Mouse (Mus musculus) embryonic fibroblast, embryonic 13.5 days (primary cell): ENCODE results near the gene Ift172. TPM values are rescaled to one million over a fixed set of nuclear protein-coding genes. Genes with fewer than 3 reads are reported as not detected.

Experiments used
- H3K27ac ChIP-seq: 2 replicates; pipeline ENCODE4 v1.5.1; 2012; ENCODE audit warnings: low read length, control low read depth, inconsistent platforms; ENCODE audit not compliant: insufficient read depth
- H3K4me1 ChIP-seq: 2 replicates; pipeline ENCODE4 v1.6.1; 2011; ENCODE audit warnings: low read length; ENCODE audit not compliant: control insufficient read depth, insufficient read depth
- H3K4me3 ChIP-seq: 2 replicates; pipeline ENCODE4 v1.5.1; 2011; ENCODE audit warnings: mild to moderate bottlenecking, control low read depth, low read length; ENCODE audit not compliant: insufficient read depth
- CTCF ChIP-seq: IDR thresholded peaks from 2 replicates; pipeline ENCODE4 v1.5.1; 2011; ENCODE audit warnings: mild to moderate bottlenecking, control low read depth, low read length, moderate library complexity, borderline replicate concordance; ENCODE audit not compliant: insufficient read depth
- POLR2A ChIP-seq: IDR thresholded peaks from 2 replicates; pipeline ENCODE4 v1.6.1; 2011; ENCODE audit warnings: low read depth, mild to moderate bottlenecking, control low read depth, low read length, moderate library complexity
- polyA plus RNA-seq: library from polyadenylated mRNA; stranded (reverse); fragments of >200 nt; gene quantifications from 2 replicates; pipeline ENCODE4 v1.2.4, GENCODE M21; 2011; ENCODE audit warnings: low read depth; ENCODE audit not compliant: missing spikeins, insufficient read length

Gene Ift172
- polyA plus RNA-seq, result 37.4 and 37.6 TPM in 2 replicates

DNA sequence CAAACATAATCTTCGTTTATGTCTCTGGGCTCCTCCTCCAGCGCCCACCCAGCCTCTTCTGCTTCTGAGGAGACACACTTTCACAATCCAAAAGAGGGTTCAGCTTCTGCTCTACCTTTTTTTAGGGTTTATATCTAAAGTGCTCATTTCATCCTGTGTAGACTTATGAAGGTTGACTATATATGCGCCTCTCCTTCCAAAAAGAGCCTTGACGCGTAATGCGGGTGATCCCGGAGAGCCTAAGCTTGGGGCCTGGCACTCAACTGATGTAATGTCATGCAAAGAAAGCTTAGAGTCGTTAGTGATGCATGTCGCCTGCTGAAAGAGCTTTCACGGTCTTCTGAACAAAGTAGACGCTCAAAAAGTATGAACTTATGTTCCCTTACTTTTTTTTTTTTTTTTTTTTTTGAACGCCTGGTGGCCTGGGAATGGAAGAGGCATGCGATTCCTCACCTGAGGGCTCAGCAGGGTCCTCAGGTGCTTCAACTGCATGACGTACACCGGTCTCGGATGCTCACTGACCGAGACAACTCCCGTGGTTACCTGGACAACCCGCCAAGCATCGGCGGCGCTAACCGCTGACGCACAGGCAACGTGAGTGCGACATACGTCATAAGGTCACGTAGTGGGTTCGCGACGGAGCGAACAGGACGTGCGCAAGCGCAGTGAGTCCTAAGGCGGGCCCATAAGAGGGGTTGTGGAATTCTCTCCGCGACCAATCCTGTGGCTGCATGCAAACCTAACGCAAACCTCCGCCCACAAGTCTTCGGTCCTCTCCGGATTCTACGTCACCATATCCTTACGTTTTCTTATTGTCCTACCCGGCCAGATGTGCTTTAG lies at the start of gene Ift172:
Gene Ift172 (minus strand): TSS at position 596 of the 840 bp plus-strand sequence.
- Histone ChIP-seq H3K4me3 (peak within 1 kb of the TSS; percentile 58), H3K27ac (peak within 1 kb of the TSS; percentile 43), H3K4me1 (peaks cover 4% of the 10 kb centered on the region; the same call in 1 of the 2 replicates)
- TF ChIP-seq POLR2A (no peak; the same call in 1 of the 2 replicates), CTCF (no peak)

- Histone ChIP-seq H3K4me3 (no peak overlapping the region), H3K4me1 (no peaks in the 10 kb centered on the region), H3K27ac (no peak overlapping the region)
- TF ChIP-seq POLR2A, result no peak
- peak; percentile 39; the same call in 1 of the 2 replicates for TF ChIP-seq CTCF
Observed at GRCm38 (mm10) chr5:31328255-31328654, 37.3 kb upstream of the Ift172 start.

- no peaks in the 10 kb centered on the region for H3K4me1 ChIP-seq
- H3K27ac ChIP-seq, result no peak overlapping the region
- TF ChIP-seq POLR2A (no peak), CTCF (no peak)
Observed at GRCm38 (mm10) chr5:31326850-31327249, 35.9 kb upstream of the Ift172 start.

GRCm38 (mm10) chr5:31324085-31324484 lies 33.2 kb upstream of the Ift172 start:
- no peaks in the 10 kb centered on the region for H3K4me1 ChIP-seq
- H3K4me3 ChIP-seq, result no peak overlapping the region
- no peak overlapping the region for H3K27ac ChIP-seq
- TF ChIP-seq CTCF, result no peak
- TF ChIP-seq POLR2A, result no peak

More at GRCm38 (mm10) chr5:31326850-31327249, 35.9 kb upstream of the Ift172 start:
- no peak overlapping the region for H3K4me3 ChIP-seq

DNA sequence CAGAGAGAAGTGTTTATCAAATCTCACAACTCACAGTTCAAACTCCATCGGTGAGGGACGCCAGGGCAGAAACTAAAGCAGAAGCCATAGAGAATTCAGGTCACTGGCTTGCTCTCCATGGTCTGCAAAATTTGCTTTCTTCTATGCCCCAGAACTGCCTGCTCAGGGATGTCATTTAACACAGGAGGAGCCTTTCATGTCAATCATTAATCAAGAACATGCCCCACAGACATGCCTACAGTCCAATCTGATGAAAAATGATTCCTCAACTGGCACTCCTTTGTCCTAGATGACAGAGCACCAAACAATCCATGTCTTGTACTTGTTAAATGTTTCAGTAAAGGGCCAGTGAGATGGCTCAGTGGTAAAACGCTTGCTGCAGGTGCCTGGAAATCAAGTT lies 31.9 kb upstream of the Ift172 start:
- H3K4me3 ChIP-seq, result no peak overlapping the region
- no peaks in the 10 kb centered on the region for H3K4me1 ChIP-seq
- TF ChIP-seq POLR2A (no peak), CTCF (no peak)
- no peak overlapping the region for H3K27ac ChIP-seq

- no peak overlapping the region for H3K4me3 ChIP-seq
- H3K27ac ChIP-seq, result no peak overlapping the region
- no peaks in the 10 kb centered on the region for H3K4me1 ChIP-seq
- TF ChIP-seq CTCF, result no peak
- no peak for TF ChIP-seq POLR2A
Observed at GRCm38 (mm10) chr5:31312806-31313205, 21.9 kb upstream of the Ift172 start.

DNA sequence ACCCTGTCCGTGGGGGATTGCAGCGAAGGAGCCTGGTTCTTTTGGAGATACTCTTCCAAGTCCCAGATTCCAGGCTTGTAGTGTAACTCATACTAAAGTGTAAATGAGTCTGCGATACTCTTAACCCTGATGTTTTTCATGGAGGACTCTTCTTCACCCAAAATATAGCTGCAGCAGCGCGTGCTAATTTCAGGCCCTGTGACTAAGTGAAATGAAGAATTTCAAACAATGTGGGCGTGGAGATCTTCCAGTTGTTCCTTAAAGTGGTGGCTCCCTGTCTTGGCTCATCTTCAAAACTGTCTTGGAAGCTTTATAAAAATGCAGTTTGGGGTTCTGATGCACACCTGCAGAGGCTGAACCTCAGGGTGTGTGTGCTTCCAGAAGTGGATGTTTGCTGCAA lies 12.2 kb upstream of the Ift172 start:
- Histone ChIP-seq H3K27ac (no peak overlapping the region), H3K4me1 (no peaks in the 10 kb centered on the region), H3K4me3 (no peak overlapping the region)
- TF ChIP-seq CTCF (no peak), POLR2A (no peak)

DNA sequence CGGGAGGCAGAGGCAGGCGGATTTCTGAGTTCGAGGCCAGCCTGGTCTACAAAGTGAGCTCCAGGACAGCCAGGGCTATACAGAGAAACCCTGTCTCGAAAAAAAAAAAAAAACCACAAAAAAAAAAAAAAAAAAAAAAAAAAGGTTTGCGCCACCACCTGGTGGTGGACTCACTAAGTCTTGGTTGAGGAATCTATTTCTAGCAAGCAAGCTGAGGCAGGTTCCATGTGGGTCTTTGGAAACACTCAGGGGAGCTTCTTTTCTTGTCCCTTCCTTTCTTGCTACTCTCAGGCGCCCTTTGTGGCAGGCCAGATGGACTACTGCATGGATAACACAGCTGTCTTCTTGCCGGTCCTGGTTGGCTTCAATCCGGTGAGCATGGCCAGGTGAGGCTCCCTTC lies 10.9 kb upstream of the Ift172 start:
- Histone ChIP-seq H3K4me1 (no peaks in the 10 kb centered on the region), H3K4me3 (no peak overlapping the region), H3K27ac (no peak overlapping the region)
- TF ChIP-seq CTCF, result no peak
- TF ChIP-seq POLR2A, result no peak

DNA sequence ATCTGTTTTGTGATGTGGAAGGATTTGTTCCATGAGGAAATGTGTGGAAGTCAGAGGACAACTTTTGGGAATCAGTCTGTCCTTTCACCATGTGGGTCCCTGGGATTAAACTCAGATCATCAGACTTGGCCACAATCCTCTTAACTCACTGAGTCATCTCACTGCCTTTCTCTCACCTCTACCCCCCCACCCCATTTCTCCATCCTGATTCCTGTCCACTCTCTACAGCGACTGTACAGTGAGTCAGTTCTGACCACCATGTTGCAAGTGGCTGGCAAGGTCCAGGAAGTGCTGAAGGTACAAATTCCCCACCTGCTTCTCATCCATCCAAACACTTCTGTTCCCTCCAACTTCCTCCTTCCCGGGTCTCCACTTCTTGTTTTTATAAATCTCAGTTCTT lies 7.6 kb upstream of the Ift172 start:
- Histone ChIP-seq H3K27ac (no peak overlapping the region), H3K4me3 (no peak overlapping the region), H3K4me1 (no peaks in the 10 kb centered on the region)
- TF ChIP-seq POLR2A (no peak), CTCF (no peak)

- H3K4me3 ChIP-seq, result no peak overlapping the region
- TF ChIP-seq POLR2A, result no peak
- TF ChIP-seq CTCF, result no peak
- no peak overlapping the region for H3K27ac ChIP-seq
Observed at GRCm38 (mm10) chr5:31297981-31298380, 7.1 kb upstream of the Ift172 start.

More at GRCm38 (mm10) chr5:31297981-31298380, 7.1 kb upstream of the Ift172 start:
- H3K4me1 ChIP-seq, result no peaks in the 10 kb centered on the region
